Mouse (Mus musculus) kidney, adult 9 months (tissue): ENCODE measurements around the gene Cadps2.

Experiments used
- DNase-seq: peaks from one replicate; pipeline ENCODE4 v3.0.0; 2022

Cadps2 gene

GRCm38 (mm10) chr6:23839009-23839811, at the start of gene Cadps2:
Gene Cadps2, minus strand, starts transcription at chr6:23839421.
- peak; percentile 51 for DNase-seq

- peak; percentile 66 for DNase-seq
Measured at GRCm38 (mm10) chr6:23886418-23886817, 47.2 kb upstream of the Cadps2 start.

- DNase-seq: peak; percentile 2
Measured at GRCm38 (mm10) chr6:23876765-23877408, 37.7 kb upstream of the Cadps2 start.

DNA sequence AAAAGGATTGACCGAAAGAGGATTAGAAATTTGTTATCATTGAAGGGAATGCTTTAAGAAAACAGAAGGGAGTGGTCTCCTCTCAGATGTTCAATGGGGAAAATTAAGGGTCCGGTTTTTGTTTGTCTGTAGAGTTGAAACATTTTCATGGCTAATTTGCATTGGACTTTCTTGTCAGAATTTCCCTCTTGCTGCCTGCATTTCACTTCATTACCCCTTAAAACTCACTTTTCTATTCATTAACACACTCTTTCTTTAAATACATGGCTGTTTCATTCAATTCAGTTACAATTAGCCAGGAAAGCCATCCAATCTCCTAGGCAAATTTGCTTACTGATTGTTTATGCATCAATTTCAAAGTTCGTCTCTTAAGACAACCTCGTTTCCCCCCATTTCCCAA, 37.1 kb upstream of the Cadps2 start:
- no peak for DNase-seq

GRCm38 (mm10) chr6:23873812-23874211, 34.6 kb upstream of the Cadps2 start:
- DNase-seq: no peak

DNA sequence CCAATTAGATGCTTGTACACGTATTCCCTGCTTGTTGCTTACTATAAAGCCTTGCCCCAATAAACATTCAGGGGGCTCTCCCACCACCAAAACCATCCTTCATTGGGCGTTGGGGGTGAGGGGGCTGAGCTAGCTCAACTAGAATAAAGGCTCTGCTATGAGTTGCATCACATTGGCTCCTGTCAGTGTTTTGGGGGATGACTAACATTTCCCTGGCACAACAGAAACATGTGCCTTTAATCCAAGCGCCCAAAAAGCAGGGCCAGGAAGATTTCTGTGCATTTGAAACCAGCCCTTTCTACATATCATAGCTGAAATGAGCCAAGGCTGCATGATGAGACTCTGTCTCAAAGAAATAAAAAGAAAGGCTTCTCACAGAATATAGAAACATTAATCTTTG, 34.0 kb upstream of the Cadps2 start:
- DNase-seq: no peak

DNA sequence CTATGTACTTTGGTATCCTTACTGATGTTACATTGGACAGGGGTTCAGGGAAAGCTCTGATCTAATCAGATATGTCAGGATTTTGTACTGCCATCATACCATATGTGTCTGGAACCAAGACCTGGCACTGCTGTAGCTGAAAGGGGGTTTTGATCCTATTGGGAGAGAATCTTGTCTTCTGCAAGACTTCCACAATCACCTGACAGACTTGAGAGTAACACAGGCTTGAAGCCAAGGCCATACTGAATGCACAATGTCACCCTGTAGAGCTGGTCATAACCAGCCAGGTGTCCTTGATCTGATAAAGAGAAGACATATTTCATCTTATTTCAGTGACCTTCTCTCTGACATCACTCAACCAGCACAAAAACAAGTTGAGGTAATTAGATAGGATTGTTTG, 30.8 kb upstream of the Cadps2 start:
- DNase-seq: no peak

GRCm38 (mm10) chr6:23866298-23866697, 27.1 kb upstream of the Cadps2 start:
- DNase-seq: no peak

DNA sequence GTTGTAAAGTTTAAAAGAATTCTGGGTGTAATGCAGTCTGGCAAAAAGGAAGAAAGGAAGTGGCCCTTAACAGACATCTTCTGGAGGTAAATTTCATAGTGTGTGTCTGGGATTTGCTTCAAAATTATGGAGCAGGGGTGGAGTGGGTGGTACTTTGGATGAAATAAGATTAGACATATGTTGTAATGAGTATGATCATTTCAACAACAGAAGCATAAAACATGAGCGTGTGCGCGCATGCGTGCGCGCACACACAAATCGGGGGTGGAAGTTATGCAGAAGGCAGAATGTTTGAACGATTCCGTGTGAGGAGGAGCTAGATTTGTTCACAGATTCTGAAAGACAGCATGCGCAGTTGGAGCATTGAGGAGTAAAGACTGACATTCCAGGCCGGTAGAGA, 14.2 kb upstream of the Cadps2 start:
- DNase-seq: no peak

DNA sequence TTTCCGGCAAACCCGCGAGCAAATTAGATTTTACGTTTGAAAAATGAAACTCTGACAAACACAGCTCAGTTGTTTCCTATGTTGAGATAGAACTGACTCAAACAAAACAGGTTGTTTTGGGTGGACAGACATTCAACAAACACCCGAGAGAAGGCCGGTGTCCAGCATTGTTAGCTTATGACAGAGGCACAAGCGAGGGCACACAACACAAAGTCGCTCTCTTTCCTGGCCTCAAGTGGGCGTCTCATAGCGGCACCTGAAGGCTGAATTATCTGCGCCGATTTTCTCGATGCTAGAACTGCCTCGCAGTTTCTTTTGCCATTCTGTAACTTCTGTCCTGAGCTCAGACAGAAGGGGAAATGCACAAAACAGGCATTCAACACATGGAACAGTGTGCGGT, 780 bp upstream of the Cadps2 start:
- DNase-seq: peak; percentile 27

GRCm38 (mm10) chr6:23838401-23839008, 716 bp downstream of the Cadps2 start:
- DNase-seq: peak; percentile 49

DNA sequence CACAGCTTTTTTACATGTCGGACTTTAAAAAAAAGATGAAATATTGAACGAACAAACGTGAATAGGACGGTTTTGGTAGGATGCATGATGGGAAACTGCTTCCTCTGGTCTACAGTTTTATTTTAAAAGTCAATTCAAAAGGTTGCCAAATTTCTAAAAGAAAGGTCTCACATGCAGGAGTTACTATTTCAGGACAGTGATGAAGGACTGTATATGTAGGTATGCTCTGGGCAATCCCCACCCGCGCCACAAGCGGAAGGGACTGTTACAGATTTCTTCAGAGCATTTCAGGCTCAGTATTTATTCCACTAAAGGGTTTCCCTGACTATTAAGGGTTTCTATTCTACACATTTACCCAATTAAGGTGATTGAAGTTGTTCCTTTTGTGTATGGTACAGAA, 1.6 kb downstream of the Cadps2 start:
- DNase-seq: no peak

- no peak for DNase-seq
Measured at GRCm38 (mm10) chr6:23837127-23837526, 2.1 kb downstream of the Cadps2 start.

DNA sequence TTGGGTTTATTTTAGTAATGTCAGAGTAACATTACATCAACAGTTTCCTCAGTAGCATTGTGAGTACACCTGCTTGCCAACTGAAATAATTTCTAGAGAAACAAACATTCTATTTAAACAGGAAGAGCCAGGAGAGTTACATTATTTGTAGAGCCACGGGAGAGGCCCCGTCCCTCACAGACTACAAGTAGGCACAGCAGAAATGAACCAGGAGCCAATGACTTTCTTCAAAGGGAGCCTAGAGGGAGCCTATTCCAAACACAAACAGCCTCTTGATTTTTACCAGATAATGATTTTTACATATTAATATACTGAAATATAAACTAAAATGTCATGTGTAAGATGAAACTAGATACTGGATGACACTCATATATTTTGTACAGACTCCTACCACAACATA, 2.5 kb downstream of the Cadps2 start:
- DNase-seq: no peak

DNA sequence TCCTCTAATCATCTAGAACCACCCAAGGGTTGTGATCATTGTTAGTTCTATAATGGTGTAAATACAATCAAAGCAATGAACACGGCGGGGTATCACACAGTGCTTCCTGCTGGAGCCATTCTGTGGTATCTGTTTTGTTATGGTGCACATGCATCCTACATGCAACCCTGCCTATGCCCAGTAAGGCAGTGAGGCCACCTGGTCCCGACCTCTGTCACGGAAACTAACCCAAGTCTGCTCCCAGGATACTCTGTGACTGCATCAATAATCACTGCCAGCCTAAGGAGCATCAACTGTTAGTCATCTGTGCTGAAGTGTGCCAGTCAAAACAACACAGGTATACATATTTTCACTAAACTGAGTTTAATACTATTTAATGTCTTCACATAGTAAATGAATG, 3.7 kb downstream of the Cadps2 start:
- DNase-seq: no peak

GRCm38 (mm10) chr6:23830741-23831140, 8.5 kb downstream of the Cadps2 start:
- DNase-seq: no peak

DNA sequence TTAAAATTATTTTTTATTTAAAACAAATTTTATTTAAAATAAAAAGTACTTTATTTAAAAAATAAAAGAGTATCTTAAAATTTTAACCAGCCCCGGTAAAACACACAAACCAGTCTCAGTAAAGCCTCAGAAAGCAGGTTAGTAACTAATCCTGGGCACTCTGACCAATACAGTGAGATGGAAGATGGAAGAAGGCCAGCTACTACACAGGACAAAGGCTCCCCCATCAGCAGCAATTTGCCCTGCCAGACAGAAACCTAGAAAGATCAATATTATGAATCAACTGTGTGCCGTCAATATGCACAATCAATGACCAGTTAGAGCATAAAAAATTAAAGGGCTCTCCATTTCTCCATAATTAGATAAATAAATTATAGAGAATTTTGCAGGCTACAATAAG, 9.9 kb downstream of the Cadps2 start:
- no peak for DNase-seq

DNA sequence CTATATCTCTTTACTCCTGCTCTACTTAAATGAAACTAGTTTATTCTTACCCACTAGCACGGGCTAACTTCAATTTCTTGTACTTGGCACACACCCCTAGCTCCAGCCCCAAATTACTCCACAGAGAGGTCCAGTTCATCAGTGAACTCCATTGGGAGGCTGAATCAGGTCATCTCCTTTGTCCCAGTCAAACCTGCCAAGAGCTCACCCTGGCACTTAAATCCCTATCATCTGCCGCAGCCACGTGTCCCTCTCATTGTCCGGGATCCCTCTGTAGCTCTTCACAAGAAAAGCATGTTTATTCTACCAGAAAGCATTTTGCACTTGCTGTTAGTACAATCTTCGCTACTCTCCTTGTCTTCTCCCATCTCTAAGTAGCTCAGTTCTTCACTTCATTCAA, 17.4 kb downstream of the Cadps2 start:
- no peak for DNase-seq

DNA sequence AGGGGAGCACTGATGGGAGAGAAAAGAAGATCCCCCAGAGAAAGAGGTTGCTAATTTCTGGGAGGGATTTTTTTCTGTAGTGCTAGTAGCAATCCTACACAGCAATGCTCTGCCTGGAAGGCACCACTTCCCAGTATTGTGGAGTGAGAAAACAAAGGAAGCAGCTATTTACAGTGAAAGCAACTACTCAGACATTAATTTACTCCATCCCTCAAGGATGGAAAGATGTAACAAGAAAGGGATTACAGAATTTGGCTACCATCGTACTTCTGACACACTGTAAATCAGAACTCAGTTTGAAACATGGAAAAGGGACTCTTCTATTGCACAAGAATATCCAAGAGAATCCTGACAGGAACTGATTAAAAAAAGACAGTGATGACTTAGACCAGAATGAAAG, 29.1 kb downstream of the Cadps2 start:
- no peak for DNase-seq

DNA sequence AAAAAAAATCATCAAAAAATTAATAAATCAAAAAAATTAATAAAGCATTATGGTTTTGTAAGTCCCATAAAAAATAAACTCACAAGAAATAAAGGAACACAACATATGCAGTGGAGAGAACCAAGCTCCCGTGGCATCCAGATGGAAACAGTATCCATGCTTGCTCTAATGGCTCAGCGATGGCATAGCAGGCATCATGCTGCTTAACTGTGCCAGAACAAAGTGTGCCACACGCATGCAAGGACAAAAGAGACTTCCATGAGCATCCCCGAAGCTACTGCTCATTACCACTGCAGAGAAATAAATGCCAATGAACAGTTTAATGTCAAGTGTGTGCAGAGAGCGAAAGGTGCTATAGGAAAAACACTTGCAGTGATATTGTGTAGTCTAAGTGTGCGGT, 29.9 kb downstream of the Cadps2 start:
- DNase-seq: no peak

DNA sequence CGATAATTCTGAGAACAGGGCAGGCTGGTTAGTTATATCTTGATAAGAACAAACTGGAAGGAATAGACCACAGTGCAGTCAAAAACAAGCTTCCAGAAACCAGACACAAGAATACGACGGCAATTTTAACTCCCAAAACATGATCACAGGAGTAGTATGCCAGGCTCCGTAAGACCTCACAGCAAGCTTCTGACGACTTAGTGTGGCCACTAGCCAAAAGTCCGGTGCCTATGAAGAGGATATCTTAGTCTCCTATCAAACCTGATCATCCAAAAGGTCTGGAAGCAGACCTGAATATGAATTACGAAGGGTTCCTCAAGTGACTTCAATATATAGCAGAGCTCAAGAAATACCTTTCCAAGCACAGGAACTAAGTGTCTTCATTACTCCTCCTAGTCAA, 33.9 kb downstream of the Cadps2 start:
- no peak for DNase-seq

GRCm38 (mm10) chr6:23791822-23792221, 47.4 kb downstream of the Cadps2 start:
- DNase-seq: no peak

- DNase-seq: peak; percentile 16
Measured at GRCm38 (mm10) chr6:23777641-23778040, 61.6 kb downstream of the Cadps2 start.

DNA sequence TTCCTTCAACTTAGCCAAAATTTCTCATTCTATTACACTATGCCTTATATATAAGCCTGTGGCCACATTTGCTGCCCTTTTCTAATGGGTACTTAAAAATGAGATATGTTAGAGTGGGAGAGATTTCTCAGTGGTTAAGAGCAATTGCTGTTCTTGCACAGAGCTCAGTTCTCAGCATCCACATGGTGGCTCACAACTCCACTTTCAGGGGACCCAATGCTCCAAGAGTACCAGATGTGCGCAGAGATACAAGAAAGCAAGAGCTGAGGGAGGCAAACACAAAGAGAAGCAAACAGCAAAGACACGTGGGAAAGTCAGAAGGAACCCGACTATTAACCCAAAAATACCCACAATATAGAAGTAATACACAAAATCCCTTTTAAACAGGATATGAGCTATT, 77.0 kb downstream of the Cadps2 start:
- no peak for DNase-seq
